Mouse (Mus musculus) activated CD4-positive, CD25-positive, alpha-beta regulatory T cell (primary cell): ENCODE measurements around the gene Hrh1. TPM values are rescaled to one million over a fixed set of nuclear protein-coding genes. Genes with fewer than 3 reads are reported as not detected.

Source experiments
- polyA plus RNA-seq, 2 experiments: library from polyadenylated mRNA; unstranded; fragments of 100-300 nt; shearing (Covaris generic); gene quantifications; one replicate each; pipeline ENCODE4 v1.2.1; 2017

Gene Hrh1
- polyA plus RNA-seq = not detected

GRCm38 (mm10) chr6:114397691-114398217 is at the start of gene Hrh1:
Gene Hrh1, plus strand, starts transcription at chr6:114397936.

Other genes with a start within 250 kb of the Hrh1 start
- under 1 TPM in 1 of 2 experiments, not detected in 1; 0.25 TPM for gene Slc6a1, start 115.3 kb upstream of the Hrh1 start, polyA plus RNA-seq
- 10 to 100 TPM; 21.1 to 29.0 TPM for gene Atg7, start 245.2 kb downstream of the Hrh1 start, polyA plus RNA-seq